8 mouse cellular contexts compared by ENCODE assay signal in the genomic region with DNA sequence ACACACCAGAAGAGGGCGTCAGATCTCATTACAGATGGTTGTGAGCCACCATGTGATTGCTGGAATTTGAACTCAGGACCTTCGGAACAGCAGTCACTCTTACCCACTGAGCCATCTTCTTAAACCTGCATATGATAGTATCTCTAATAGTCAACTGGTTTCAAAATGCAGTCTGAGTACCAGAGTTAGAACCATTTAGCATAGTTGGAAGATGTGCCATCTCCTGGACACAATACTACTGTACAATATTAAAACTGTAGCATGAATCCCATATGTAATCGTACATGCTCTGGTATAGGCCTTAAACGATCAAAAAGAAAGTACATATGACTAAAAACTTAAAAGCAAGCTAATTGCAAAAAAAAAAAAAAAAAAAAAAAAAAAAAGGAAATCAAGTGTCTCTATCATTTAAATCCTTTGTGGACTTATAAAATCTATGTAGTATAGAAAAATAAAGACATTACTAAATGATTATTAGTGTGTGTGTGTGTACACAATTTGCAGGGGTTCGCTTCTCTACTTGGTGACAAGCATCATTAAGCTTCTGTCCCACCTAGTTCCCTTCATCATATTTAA. TPM values are rescaled to one million over a fixed set of nuclear protein-coding genes. Genes with fewer than 3 reads are reported as not detected.
DNase-seq lines count a peak whose midpoint lies in the region; ATAC-seq and TF ChIP-seq lines count a peak whose summit lies in the region.

No protein-coding gene starts in this region.

- H3K9ac ChIP-seq in heart, embryonic 14.5 days (ENCODE audit: low read length): peak overlapping the region; percentile 60
- H3K9ac ChIP-seq in liver, postnatal 0 days (replicated peaks): peak overlapping the region; percentile 49; the same call in 1 of the 2 replicates

- no peak for TF ChIP-seq EP300 in liver, postnatal 0 days (IDR thresholded peaks at IDR 0.05; ENCODE audit: low read depth)

- H3K27me3 ChIP-seq in heart, embryonic 14.5 days (ENCODE audit: control insufficient read depth, insufficient read depth, low read length): no peaks in the 10 kb centered on the region
- no peaks in the 10 kb centered on the region for H3K27me3 ChIP-seq in liver, postnatal 0 days (ENCODE audit: insufficient read depth, low read length)

- DNase-seq in lung, adult 2 months: no peak
- no peak for DNase-seq in lung, postnatal 14 days
- DNase-seq in liver, postnatal 0 days: no peak
- DNase-seq in adrenal gland, postnatal 10 days: no peak
- DNase-seq in gastrocnemius, adult 8-10 months (ENCODE audit: low spot score in 2 of 2): no peak
- no peak for DNase-seq in gastrocnemius, postnatal 10 days

- peak overlapping the region; percentile 42 for H3K27ac ChIP-seq in bone marrow macrophage, adult 2 months (ENCODE audit: insufficient read depth, low read depth, low read length)
- H3K27ac ChIP-seq in heart, embryonic 14.5 days (replicated peaks in 1 of 2; ENCODE audit: control insufficient read depth in 1 of 2, insufficient read depth in 1 of 2, low read depth in 2 of 2, low read length in 2 of 2): peak overlapping the region; percentile 77 to 92
- H3K27ac ChIP-seq in liver, postnatal 0 days (ENCODE audit: low read depth): peak overlapping the region; percentile 93

- no peak for TF ChIP-seq CTCF in lung, adult 2 months (IDR thresholded peaks at IDR 0.05; ENCODE audit: insufficient read depth, low read length)
- TF ChIP-seq CTCF in bone marrow macrophage, adult 2 months (IDR thresholded peaks at IDR 0.05; ENCODE audit: low read depth, low read length): no peak
- no peak for TF ChIP-seq CTCF in liver, postnatal 0 days (IDR thresholded peaks at IDR 0.05; ENCODE audit: low read depth)

- peak overlapping the region; percentile 69 for H3K4me3 ChIP-seq in lung, adult 2 months (replicated peaks; ENCODE audit: extremely low read depth, low read depth, low read length)
- H3K4me3 ChIP-seq in bone marrow macrophage, adult 2 months (ENCODE audit: insufficient read depth, low read length): peak overlapping the region; percentile 65
- H3K4me3 ChIP-seq in heart, embryonic 14.5 days (ENCODE audit: control insufficient read depth in 1 of 2, insufficient read depth in 1 of 2, low read depth in 1 of 2, low read length in 2 of 2): peak overlapping the region; percentile 63 to 96
- peak overlapping the region; percentile 86 for H3K4me3 ChIP-seq in liver, postnatal 0 days (ENCODE audit: low read depth, low read length)

- peak overlapping the region; percentile 66 for H3K4me2 ChIP-seq in heart, embryonic 14.5 days (ENCODE audit: low read length)
- H3K4me2 ChIP-seq in liver, postnatal 0 days (ENCODE audit: low read depth, low read length): peak overlapping the region; percentile 89

- ATAC-seq in heart, embryonic 14.5 days (ENCODE audit: insufficient number of reproducible peaks, insufficient read depth, low FRiP score, low read depth): no peak
- ATAC-seq in liver, postnatal 0 days: no peak

- peaks cover 4% of the 10 kb centered on the region; the same call in 1 of the 2 replicates for H3K4me1 ChIP-seq in lung, adult 2 months (ENCODE audit: control insufficient read depth, insufficient read depth, low read length)
- peaks cover 9% of the 10 kb centered on the region for H3K4me1 ChIP-seq in bone marrow macrophage, adult 2 months (ENCODE audit: control insufficient read depth, insufficient read depth, low read length)
- peaks cover 0 to 13% of the 10 kb centered on the region in 2 experiments; a peak in 3 of 4 replicates for H3K4me1 ChIP-seq in heart, embryonic 14.5 days (ENCODE audit: control insufficient read depth in 2 of 2, insufficient read depth in 2 of 2, low read length in 2 of 2)
- H3K4me1 ChIP-seq in liver, postnatal 0 days (ENCODE audit: insufficient read depth): peaks cover 9% of the 10 kb centered on the region; the same call in 1 of the 2 replicates

- 64% methylated on average over 5 of the region's 5 CpGs for WGBS in lung, adult 2 months
- WGBS in heart, embryonic 14.5 days: 73% methylated on average over 5 of the region's 5 CpGs
- WGBS in liver, postnatal 0 days (ENCODE audit: insufficient replicate concordance): 63% methylated on average over 5 of the region's 5 CpGs

- H3K9me3 ChIP-seq in heart, embryonic 14.5 days (ENCODE audit: control insufficient read depth, low read length): no peaks in the 10 kb centered on the region
- no peaks in the 10 kb centered on the region for H3K9me3 ChIP-seq in liver, postnatal 0 days (ENCODE audit: low read length)

- TF ChIP-seq POLR2A in lung, adult 2 months (IDR thresholded peaks at IDR 0.05; ENCODE audit: borderline replicate concordance, extremely low read depth, low read depth, low read length): no peak
- TF ChIP-seq POLR2A in bone marrow macrophage, adult 2 months (IDR thresholded peaks at IDR 0.05; ENCODE audit: borderline replicate concordance, low read depth, low read length): no peak

- peaks cover 14% of the 10 kb centered on the region for H3K36me3 ChIP-seq in heart, embryonic 14.5 days (ENCODE audit: control insufficient read depth, insufficient read depth, low read length)
- peaks cover 9% of the 10 kb centered on the region for H3K36me3 ChIP-seq in liver, postnatal 0 days (replicated peaks; ENCODE audit: insufficient read depth, low read length)

RNA-seq across cellular contexts. Expression of a gene that starts 0.7 kb away (rescaled TPM):
- 1.1 and 2.7 TPM in 2 replicates for polyA plus RNA-seq in lung, adult 2 months (2012; rRNA removed)
- 38.2 and 42.0 TPM in 2 replicates for polyA plus RNA-seq in bone marrow macrophage, adult 2 months (2012; ENCODE audit: insufficient read depth, insufficient read length, missing spikeins)
- polyA plus RNA-seq in heart, embryonic 14.5 days (2014; fragmentation: Nextera tagmentation; extraction: Ambion mirVana): 67.0 and 70.3 TPM in 2 replicates
- 39.4 and 42.7 TPM in 2 replicates for polyA plus RNA-seq in liver, postnatal 0 days (2015; fragmentation: Nextera tagmentation; extraction: Ambion mirVana)
- 10 to 100 TPM; 18.2 to 19.8 TPM for total RNA-seq in adrenal gland, postnatal 10 days (2021)
- 1 to 10 TPM in 3 of 4 experiments, under 1 TPM in 1; 0.65 to 1.8 (median 1.4) TPM for total RNA-seq in gastrocnemius, adult 8-10 months (2022)
- total RNA-seq in gastrocnemius, postnatal 10 days (2021): 1 to 10 TPM; 9.2 to 9.8 TPM

RNA-seq across cellular contexts. Expression of a gene that starts 25.4 kb away (rescaled TPM):
- not detected in 2 replicates for polyA plus RNA-seq in lung, adult 2 months (2012; rRNA removed)
- polyA plus RNA-seq in bone marrow macrophage, adult 2 months (2012; ENCODE audit: insufficient read depth, insufficient read length, missing spikeins): not detected in 2 replicates
- 0.07 TPM in 1 of 2 replicates, not detected in the other for polyA plus RNA-seq in heart, embryonic 14.5 days (2014; fragmentation: Nextera tagmentation; extraction: Ambion mirVana)
- polyA plus RNA-seq in liver, postnatal 0 days (2015; fragmentation: Nextera tagmentation; extraction: Ambion mirVana): 0.04 TPM in 1 of 2 replicates, not detected in the other
- not detected for total RNA-seq in adrenal gland, postnatal 10 days (2021)
- total RNA-seq in gastrocnemius, adult 8-10 months (2022): not detected
- not detected for total RNA-seq in gastrocnemius, postnatal 10 days (2021)

Comparison
In these comparisons a context has a peak if more than half of its experiments do, and no peak if none do; other contexts are left out.
1. H3K27ac ChIP-seq: peak in every context shown above with its lines; median percentile 93 in liver, postnatal 0 days; 84 in heart, embryonic 14.5 days; 42 in bone marrow macrophage, adult 2 months.
2. RNA of a gene that starts 0.7 kb away (polyA plus RNA-seq): 67.0 to 70.3 TPM in heart, embryonic 14.5 days, 39.4 to 42.7 TPM in liver, postnatal 0 days and 38.2 to 42.0 TPM in bone marrow macrophage, adult 2 months; 1.1 to 2.7 TPM in lung, adult 2 months; every median in the first group is over 10 times any median in the second.
3. Peak in every context shown above with its lines, with median percentiles within 50 percentile points of each other: H3K4me3 ChIP-seq.